Mouse (Mus musculus): ENCODE results near the gene Msh6. TPM values are rescaled to one million over a fixed set of nuclear protein-coding genes. Genes with fewer than 3 reads are reported as not detected.
"Not testable (repeated sequence)": the region's sequence is repeated elsewhere in the genome, so short reads cannot be mapped to it uniquely, and the experiment has no call there.

The Msh6 gene
- not detected in 2 replicates for polyA plus RNA-seq (2012; ENCODE audit: insufficient read depth, insufficient read length, low replicate concordance, missing spikeins)

DNA sequence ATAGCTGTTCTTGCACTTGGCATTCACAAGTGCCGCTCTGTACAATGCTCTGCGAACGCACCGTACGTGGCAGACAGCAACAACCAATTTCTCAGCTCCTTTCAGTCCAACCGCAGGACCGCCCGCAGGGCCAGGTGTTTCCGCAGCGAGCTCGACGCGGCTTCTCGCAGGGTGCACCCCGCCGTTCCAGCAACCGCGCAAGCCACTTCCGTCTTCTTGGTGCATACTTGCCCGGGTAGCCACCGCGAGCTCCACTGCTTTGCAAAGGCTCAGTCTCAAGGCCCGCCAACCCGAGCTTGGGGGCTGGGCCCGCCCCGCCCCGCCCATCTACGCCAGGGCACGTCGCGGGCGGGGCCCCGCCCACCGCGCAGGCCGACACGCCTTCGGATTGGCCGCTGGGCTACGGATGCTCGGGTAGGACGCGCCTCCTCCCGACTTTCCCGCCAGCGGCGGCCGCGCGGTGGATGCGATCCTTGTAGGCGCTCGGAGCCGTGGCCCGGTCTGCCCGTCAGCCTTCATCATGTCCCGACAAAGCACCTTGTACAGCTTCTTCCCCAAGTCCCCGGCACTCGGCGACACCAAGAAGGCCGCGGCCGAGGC is at the start of gene Msh6:
Msh6 (plus strand) TSS at position 434 of the 600 bp plus-strand sequence.
- TF ChIP-seq CTCF (IDR thresholded peaks at IDR 0.05; ENCODE audit: insufficient read depth, low read depth, low read length) (no peak), POLR2A (IDR thresholded peaks at IDR 0.05; ENCODE audit: insufficient read depth, low read depth, low read length) (peak; percentile 74)
- peak within 1 kb of the TSS; percentile 91 for H3K4me3 ChIP-seq (ENCODE audit: insufficient read depth, low read depth, low read length)
- H3K4me1 ChIP-seq (ENCODE audit: control insufficient read depth, insufficient read depth, low read length), result no peaks in the 10 kb centered on the region
- under 1% methylated on average over 63 of the region's 63 CpGs for WGBS
- H3K27ac ChIP-seq (ENCODE audit: insufficient read depth, low read depth, low read length), result peak within 1 kb of the TSS; percentile 14; the same call in 1 of the 2 replicates

DNA sequence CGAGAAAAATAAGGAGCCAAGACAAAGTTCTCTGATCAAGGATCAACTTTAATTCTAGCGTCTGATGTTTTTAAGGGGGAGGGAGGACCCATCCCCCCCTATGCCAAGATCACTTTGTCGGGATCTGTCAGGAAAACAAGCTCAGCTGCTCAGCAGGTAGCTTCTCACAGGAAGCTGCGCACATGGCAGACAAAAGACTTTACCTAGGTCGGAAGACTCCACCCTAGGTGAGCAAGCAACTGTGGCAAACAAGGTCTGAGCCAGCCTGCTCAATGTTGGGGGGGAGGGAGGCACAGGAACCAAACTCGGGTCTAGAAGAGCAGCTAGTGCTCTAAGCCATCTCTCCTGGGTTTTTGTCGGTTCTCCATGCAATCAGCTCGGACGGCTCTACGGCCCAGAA is 40.5 kb upstream of the Msh6 start:
- TF ChIP-seq POLR2A (IDR thresholded peaks at IDR 0.05; ENCODE audit: insufficient read depth, low read depth, low read length), result no peak
- TF ChIP-seq CTCF (IDR thresholded peaks at IDR 0.05; ENCODE audit: insufficient read depth, low read depth, low read length), result no peak
- 88% methylated on average over 10 of the region's 10 CpGs for WGBS
- Histone ChIP-seq H3K4me3 (ENCODE audit: insufficient read depth, low read depth, low read length) (no peak overlapping the region), H3K27ac (ENCODE audit: insufficient read depth, low read depth, low read length) (no peak overlapping the region), H3K4me1 (ENCODE audit: control insufficient read depth, insufficient read depth, low read length) (no peaks in the 10 kb centered on the region)

DNA sequence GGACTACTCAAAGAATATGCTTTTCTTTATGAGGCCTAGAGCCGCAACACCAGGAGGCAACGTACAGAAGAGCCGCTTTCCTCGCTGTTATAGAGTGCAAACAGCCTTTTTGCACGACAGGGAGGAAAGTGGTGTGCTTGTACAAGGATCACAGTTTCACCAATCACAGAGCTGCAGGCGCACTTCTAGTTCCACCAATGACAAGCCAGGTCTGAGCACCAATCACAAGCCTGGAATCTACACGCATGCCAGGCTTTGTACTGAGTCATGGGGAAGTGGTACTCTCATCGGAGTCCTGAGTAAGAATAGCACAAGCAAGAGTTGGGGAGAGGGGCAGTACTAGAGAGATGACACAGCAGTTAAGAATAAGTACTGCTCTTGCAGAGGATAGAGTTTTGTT is 40.1 kb upstream of the Msh6 start:
- no peak overlapping the region for H3K4me3 ChIP-seq (ENCODE audit: insufficient read depth, low read depth, low read length)
- no peak for TF ChIP-seq POLR2A (IDR thresholded peaks at IDR 0.05; ENCODE audit: insufficient read depth, low read depth, low read length)
- no peak for TF ChIP-seq CTCF (IDR thresholded peaks at IDR 0.05; ENCODE audit: insufficient read depth, low read depth, low read length)
- H3K4me1 ChIP-seq (ENCODE audit: control insufficient read depth, insufficient read depth, low read length), result no peaks in the 10 kb centered on the region
- 87% methylated on average over 8 of the region's 8 CpGs for WGBS
- H3K27ac ChIP-seq (ENCODE audit: insufficient read depth, low read depth, low read length), result no peak overlapping the region

DNA sequence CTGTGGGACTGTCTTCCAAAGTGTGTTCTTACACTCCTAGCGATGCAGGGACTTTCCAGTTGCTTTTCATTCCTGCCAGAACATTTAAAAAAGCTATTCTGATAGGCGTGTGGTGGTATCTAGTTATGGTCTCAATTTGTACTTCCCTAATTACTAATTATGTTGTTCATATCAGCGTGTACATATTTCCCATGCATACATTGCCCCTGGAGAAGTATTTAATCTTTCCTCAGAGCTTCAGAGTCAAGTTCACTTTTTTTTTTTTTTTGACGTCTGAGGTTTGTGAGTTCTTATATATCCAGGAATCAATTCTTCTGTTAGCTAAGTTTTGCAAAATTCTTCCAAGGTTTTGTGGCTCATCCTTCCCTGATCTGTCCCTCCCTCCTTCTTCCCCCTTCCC is 38.7 kb upstream of the Msh6 start:
- Histone ChIP-seq H3K27ac (ENCODE audit: insufficient read depth, low read depth, low read length) (no peak overlapping the region), H3K4me3 (ENCODE audit: insufficient read depth, low read depth, low read length) (no peak overlapping the region), H3K4me1 (ENCODE audit: control insufficient read depth, insufficient read depth, low read length) (no peaks in the 10 kb centered on the region)
- 78% methylated on average over 4 of the region's 4 CpGs for WGBS
- TF ChIP-seq CTCF (IDR thresholded peaks at IDR 0.05; ENCODE audit: insufficient read depth, low read depth, low read length) (no peak), POLR2A (IDR thresholded peaks at IDR 0.05; ENCODE audit: insufficient read depth, low read depth, low read length) (no peak)

DNA sequence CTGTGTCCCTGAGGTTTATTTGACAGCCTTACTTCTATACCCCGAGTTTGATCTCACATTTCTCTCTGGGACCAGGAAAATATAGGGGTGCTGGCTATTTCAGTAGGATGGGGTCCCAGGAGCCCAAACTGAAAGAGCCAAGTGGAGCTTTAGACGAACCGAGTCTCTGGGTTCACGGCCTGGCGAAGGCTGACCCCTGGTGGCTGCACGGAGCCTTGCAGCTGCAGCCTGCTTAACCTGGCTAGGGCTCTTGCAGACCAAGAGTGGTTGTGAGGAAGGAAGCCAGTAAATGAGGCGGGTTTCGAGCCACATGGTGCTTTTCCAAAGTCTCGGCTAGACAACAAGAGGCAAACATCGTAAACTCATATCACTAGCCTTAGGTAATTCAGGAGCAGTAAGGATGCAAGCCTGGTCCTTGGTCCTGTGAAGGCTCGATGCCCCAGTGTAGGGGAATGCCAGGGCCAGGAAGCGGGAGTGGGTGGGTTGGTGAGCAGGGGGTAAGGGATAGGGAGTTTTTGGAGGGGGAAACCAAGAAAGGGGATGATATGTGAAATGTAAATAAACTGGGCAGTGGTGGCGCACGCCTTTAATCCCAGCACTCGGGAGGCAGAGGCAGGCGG is 25.8 kb upstream of the Msh6 start:
- 42% methylated on average over 16 of the region's 16 CpGs for WGBS

DNA sequence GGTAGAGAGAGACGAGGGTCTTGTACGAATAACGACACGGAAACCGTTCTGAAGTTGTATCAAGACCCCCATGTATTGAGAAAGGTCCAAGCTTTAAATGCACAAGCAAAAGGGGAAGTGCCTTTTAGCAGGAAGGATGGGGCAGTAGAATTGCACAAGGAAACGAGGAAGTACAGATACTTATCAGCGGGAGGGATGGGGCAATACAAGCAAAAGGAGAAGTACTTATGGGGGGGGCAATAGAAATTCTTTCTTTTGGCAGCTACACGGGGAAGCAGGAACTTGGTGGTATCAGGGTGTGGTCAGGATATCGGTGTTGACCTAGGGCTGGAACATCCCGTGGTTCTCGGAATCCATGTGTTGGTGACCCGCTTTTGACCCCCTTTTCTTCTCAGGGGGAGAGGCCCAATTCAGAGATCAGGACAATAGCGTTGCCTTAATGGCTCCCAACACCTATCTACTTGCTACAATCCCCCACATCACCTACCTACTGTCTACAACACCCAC is 20.2 kb upstream of the Msh6 start:
- H3K4me1 ChIP-seq (ENCODE audit: control insufficient read depth, insufficient read depth, low read length); H3K27ac ChIP-seq (ENCODE audit: insufficient read depth, low read depth, low read length); H3K4me3 ChIP-seq (ENCODE audit: insufficient read depth, low read depth, low read length): not testable (repeated sequence)
- WGBS, result 95% methylated on average over 13 of the region's 13 CpGs

More for the DNA sequence above, 25.8 kb upstream of the Msh6 start:
- Histone ChIP-seq H3K4me1 (ENCODE audit: control insufficient read depth, insufficient read depth, low read length) (no peaks in the 10 kb centered on the region), H3K4me3 (ENCODE audit: insufficient read depth, low read depth, low read length) (no peak overlapping the region), H3K27ac (ENCODE audit: insufficient read depth, low read depth, low read length) (no peak overlapping the region)
- peak; percentile 99 for TF ChIP-seq CTCF (IDR thresholded peaks at IDR 0.05; ENCODE audit: insufficient read depth, low read depth, low read length)
- no peak for TF ChIP-seq POLR2A (IDR thresholded peaks at IDR 0.05; ENCODE audit: insufficient read depth, low read depth, low read length)

DNA sequence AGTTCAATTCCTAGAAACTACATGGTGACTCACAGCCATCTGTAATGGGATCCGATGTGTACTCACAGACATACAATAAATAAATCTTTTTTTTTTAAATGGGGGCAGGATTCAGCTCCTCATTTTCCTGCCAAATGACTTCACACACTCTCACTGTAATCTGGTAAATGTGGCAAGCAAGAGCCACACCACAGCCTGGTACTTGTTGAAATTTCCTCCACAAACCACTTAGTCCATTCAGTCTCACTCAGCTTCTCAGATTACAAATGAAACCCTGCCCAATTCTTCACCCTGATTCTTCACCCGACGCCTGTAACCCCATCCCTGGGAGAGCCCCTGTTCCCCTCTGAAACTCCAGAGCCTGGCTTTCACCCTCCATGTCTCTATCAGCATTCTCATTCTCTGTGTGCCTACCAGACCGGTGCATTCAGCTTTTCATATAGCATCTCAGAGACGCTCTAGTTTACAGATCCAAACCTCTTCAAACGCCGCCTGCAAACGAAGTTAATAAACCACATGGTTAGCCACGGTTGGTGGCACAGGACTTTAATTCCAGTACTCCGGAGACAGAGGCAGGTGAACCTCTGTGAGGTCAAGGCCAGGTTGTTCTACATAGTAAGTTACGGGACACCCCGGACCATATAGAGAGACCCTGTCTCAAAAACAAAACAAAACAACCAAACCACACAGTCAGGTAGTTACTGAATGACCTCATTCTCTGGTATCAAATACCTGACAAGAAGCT is 17.6 kb upstream of the Msh6 start:
- 74% methylated on average over 12 of the region's 12 CpGs for WGBS
- TF ChIP-seq POLR2A (IDR thresholded peaks at IDR 0.05; ENCODE audit: insufficient read depth, low read depth, low read length), result no peak
- TF ChIP-seq CTCF (IDR thresholded peaks at IDR 0.05; ENCODE audit: insufficient read depth, low read depth, low read length), result no peak
- Histone ChIP-seq H3K4me3 (ENCODE audit: insufficient read depth, low read depth, low read length) (no peak overlapping the region), H3K4me1 (ENCODE audit: control insufficient read depth, insufficient read depth, low read length) (no peaks in the 10 kb centered on the region), H3K27ac (ENCODE audit: insufficient read depth, low read depth, low read length) (no peak overlapping the region)

DNA sequence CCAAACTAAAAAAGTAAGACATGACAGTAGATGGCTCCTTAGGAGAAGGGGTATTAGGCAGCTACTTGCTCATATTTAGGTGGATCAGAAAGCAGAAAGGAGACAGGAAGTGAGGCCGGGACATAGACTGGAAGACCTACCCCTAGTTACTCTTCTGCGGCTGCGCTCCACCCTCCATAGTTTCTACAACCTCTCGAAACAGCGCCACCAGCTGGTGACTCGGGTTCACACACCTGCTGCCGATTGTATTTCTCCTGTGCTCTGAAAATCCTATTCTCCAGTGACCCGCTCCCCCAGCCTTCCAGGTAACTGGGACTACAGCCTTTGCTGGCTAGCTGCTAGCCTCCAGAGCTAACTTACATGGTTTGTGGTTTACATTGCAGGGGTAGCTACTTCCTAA is 16.6 kb upstream of the Msh6 start:
- no peaks in the 10 kb centered on the region for H3K4me1 ChIP-seq (ENCODE audit: control insufficient read depth, insufficient read depth, low read length)
- H3K4me3 ChIP-seq (ENCODE audit: insufficient read depth, low read depth, low read length), result no peak overlapping the region
- no peak overlapping the region for H3K27ac ChIP-seq (ENCODE audit: insufficient read depth, low read depth, low read length)
- TF ChIP-seq POLR2A (IDR thresholded peaks at IDR 0.05; ENCODE audit: insufficient read depth, low read depth, low read length), result no peak
- TF ChIP-seq CTCF (IDR thresholded peaks at IDR 0.05; ENCODE audit: insufficient read depth, low read depth, low read length), result no peak
- WGBS, result 64% methylated on average over 8 of the region's 8 CpGs

DNA sequence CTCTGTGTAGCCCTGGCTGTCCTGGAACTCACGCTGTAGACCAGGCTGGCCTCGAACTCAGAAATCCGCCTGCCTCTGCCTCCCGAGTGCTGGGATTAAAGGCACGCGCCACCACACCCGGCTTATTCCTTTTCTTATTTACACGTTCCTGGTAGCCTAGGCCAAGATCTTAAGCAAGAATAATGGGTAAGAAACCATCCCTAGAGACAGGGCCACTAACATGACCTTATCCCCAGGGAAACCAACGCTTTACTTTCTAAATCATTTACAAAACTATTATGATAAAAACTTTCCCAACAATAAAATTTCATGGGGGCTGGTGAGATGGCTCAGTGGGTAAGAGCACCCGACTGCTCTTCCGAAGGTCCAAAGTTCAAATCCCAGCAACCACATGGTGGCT is 15.5 kb upstream of the Msh6 start:
- WGBS, result 90% methylated on average over 11 of the region's 11 CpGs
- not testable (repeated sequence) for H3K4me3 ChIP-seq (ENCODE audit: insufficient read depth, low read depth, low read length); H3K27ac ChIP-seq (ENCODE audit: insufficient read depth, low read depth, low read length); H3K4me1 ChIP-seq (ENCODE audit: control insufficient read depth, insufficient read depth, low read length)

DNA sequence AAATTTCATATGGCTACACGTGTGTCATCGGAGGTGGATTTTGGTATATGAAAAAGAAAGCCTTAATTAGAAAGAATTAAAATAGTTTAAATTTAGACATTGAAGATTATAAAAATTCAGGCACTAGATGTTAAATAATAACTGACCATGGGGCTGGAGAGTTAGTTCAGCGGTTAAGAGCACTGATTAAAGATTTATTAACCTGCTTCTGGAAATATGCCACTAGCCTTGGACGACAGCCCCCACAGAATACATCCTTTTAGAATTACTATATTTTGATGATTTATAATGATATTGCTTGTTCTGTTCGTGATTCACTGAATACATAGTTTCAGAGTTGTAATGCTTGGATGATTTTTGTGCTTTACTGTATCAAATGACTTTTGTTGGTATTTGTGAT is 14.9 kb upstream of the Msh6 start:
- H3K4me3 ChIP-seq (ENCODE audit: insufficient read depth, low read depth, low read length); H3K27ac ChIP-seq (ENCODE audit: insufficient read depth, low read depth, low read length); H3K4me1 ChIP-seq (ENCODE audit: control insufficient read depth, insufficient read depth, low read length): not testable (repeated sequence)
- 89% methylated on average over 5 of the region's 5 CpGs for WGBS
